Mouse (Mus musculus): ENCODE measurements around the gene Rora.

GRCm38 (mm10) chr9:68842134-68842892 lies 188.7 kb downstream of the Rora start:
- TF ChIP-seq CTCF (IDR thresholded peaks at IDR 0.05; ENCODE audit: low read depth), result no peak
- TF ChIP-seq EP300 (optimal IDR thresholded peaks at IDR 0.05), result no peak

All from stomach, postnatal 0 days (tissue).